Mouse (Mus musculus): Measurements from ENCODE around the gene Serpinb6d. TPM values are rescaled to one million over a fixed set of nuclear protein-coding genes. Genes with fewer than 3 reads are reported as not detected.

Gene Serpinb6d
- not detected in 2 replicates for polyA plus RNA-seq (2015; fragmentation: Nextera tagmentation; extraction: Ambion mirVana)

GRCm38 (mm10) chr13:33661105-33661504 is at the start of gene Serpinb6d:
Gene Serpinb6d, plus strand, starts transcription at chr13:33661405.

Other genes starting within 250 kb of the Serpinb6d start
- not detected in 2 replicates for gene Serpinb9g, start 176.6 kb upstream of the Serpinb6d start, polyA plus RNA-seq (2015; fragmentation: Nextera tagmentation; extraction: Ambion mirVana)
- 0.08 TPM in 1 of 2 replicates, not detected in the other for gene Serpinb6e, start 182.0 kb downstream of the Serpinb6d start, polyA plus RNA-seq (2015; fragmentation: Nextera tagmentation; extraction: Ambion mirVana)
- gene Serpinb6c, start 244.3 kb downstream of the Serpinb6d start, polyA plus RNA-seq (2015; fragmentation: Nextera tagmentation; extraction: Ambion mirVana), result 0.86 and 3.1 TPM in 2 replicates